Mouse (Mus musculus): ENCODE results near the gene Canx.

Gene Canx

GRCm38 (mm10) chr11:50275568-50276151, 49.8 kb downstream of the Canx start:
- no peak for DNase-seq (ENCODE audit: low read depth)

DNA sequence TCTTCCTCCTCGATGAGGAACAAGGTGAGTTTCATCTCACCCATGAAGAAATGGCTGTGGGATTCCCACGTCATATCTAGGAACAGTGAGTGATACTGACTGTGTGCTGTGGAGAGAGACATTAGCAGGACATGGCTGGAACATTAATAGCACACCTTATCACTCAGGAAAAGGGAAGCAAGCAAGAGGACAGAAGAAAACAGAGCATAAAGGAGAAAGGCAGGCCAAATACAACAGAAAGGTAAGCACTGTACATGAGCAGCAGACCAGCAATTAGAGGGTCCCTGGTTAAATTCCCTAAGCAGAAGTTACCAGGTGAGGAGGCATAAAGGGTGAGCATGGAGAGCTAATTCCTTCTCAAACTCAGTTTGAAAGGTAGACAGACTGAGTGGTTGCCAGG, 50.4 kb downstream of the Canx start:
- DNase-seq (ENCODE audit: low read depth), result no peak

GRCm38 (mm10) chr11:50272819-50273218, 52.7 kb downstream of the Canx start:
- DNase-seq (ENCODE audit: low read depth), result no peak

DNA sequence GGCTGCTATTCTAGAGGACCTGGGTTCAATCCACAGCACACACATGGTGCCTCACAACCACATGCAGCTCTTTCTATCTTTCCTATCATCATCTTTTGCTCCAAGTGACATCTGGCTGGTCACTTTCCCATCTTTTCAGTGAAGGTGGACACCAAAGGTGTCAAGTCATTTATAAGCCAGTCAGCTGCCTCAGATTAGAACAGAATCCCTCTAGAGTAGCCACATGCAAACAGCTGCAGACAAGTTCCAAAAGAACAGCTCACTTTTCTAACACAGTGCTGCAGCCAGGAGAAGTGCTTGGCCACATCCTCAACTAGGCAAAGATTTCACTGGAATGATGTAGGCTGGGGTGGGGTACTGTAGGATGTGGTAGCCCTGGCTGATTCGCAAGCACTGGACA, 55.6 kb downstream of the Canx start:
- no peak for DNase-seq (ENCODE audit: low read depth)

DNA sequence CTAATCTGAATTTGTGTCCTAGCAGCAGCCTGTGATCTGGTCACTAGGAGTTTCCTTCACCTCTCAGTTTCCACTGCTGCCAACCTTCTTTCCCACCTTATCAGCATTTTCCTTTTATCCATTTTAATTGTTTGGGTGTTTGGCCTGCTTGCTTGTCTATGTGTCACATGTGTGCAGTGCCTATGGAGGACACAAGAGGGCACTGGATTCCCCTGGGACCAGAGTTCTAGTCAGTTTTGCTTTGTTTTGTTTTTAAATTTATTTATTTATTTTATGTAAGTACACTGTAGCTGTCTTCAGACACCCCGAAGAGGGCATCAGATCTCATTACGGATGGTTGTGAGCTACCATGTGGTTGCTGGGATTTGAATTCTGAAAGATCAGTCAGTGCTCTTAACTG, 56.3 kb downstream of the Canx start:
- no peak for DNase-seq (ENCODE audit: low read depth)

DNA sequence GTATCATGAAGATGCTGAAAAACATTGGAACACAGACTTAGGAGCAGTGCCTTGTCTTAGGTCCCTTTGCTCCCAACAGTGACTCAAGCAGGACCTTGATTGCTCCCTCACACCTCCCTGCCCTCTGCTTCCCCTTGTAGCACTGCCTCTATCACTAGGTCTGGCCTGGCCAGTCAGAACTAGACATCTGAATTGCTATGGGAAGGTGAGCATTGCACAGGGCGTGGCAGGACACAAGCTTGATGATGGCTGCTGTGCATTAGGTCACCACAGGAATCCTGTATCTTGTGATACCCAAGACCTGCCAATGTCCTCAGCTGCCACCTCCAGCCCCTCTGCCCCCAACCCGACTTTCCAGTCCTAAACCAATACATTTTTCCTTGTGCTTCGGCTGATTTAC, 58.5 kb downstream of the Canx start:
- no peak for DNase-seq (ENCODE audit: low read depth)

- DNase-seq (ENCODE audit: low read depth), result no peak
These were observed 59.5 kb downstream of the Canx start for GRCm38 (mm10) chr11:50265931-50266330.

- no peak for DNase-seq (ENCODE audit: low read depth)
These were observed 62.3 kb downstream of the Canx start for GRCm38 (mm10) chr11:50263198-50263597.

GRCm38 (mm10) chr11:50262020-50262419, 63.5 kb downstream of the Canx start:
- DNase-seq (ENCODE audit: low read depth), result no peak

GRCm38 (mm10) chr11:50258310-50258709, 67.2 kb downstream of the Canx start:
- no peak for DNase-seq (ENCODE audit: low read depth)

DNA sequence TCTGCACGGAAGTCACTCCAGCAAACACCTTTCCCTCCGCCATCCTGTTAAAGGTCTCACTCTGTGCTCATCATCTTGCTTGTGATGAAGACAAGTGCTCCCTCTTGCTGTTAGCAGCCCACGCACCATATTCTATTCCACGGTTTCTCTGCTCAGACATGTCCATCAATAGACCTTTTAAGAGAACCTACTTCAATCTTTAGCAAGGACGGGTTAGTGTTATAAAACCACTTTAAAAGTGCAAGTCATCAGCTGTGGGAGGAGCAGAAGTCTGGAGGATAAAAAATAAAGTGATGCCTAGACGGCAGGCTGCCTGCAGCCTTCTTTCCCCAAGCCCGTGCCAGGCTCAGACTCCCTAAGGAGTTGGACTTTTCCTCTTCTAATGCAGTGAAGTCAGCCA, 68.9 kb downstream of the Canx start:
- no peak for DNase-seq (ENCODE audit: low read depth)

- DNase-seq (ENCODE audit: low read depth), result no peak
These were observed 71.4 kb downstream of the Canx start for GRCm38 (mm10) chr11:50254010-50254580.

DNA sequence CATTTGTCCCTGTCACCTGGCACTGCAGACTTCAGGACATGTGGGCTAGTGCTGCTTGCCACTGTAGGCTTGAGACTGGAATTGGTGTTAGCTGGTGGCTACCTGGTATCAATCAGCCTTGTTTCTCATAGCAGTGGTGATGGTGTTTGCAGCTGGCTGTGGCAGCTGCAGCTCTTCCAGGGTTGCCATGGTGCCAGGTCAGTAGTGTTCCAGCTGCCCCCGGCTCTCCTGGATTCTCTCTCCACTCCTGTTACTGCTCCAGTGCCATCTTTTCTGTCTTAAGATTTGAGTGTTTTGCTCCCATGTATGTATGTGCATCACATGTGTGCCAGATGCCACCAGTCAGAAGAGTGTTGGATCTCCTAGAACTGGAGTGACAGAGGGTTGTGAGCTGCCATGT, 72.1 kb downstream of the Canx start:
- no peak for DNase-seq (ENCODE audit: low read depth)

GRCm38 (mm10) chr11:50252684-50253265, 72.7 kb downstream of the Canx start:
- no peak for DNase-seq (ENCODE audit: low read depth)

DNA sequence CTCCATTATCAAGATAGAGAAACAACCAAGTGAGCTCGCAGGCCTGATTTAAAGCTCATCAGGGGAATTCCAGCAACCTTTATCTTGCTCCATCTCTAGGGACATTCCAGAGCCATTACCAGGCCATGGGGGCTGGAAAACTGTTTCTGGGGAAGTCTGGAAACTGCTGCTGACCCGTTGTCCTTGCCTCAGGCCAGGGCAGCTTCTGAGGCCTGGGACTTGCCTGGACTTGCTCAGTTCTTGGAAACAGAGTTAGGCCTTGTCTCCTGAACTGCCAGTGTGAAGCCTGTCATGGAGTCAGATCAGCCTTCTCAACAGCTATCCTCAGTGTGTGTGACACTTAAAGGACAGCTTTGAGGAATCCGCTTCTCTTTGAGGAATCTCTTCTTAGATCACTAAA, 73.3 kb downstream of the Canx start:
- DNase-seq (ENCODE audit: low read depth), result no peak

- DNase-seq (ENCODE audit: low read depth), result no peak
These were observed 76.9 kb downstream of the Canx start for GRCm38 (mm10) chr11:50248473-50249171.

DNA sequence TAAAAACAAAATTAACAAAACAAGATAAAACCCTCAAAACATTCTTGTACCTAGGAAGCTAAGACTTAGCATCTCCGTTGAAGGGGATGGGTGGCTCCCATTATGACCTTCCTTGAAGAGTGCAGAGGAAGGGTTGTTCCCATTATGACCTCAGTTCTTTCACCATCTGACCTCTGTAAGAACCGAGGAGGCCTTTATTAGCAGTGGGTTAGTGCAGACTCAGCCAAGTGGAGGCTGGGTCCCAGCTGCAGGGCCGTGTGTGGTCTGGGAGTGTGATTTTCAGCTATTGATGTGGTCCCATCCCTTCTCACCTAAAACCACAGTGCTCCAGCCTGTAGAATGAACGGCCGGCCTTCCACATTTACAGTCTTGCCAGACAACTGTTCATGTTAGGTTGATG, 80.2 kb downstream of the Canx start:
- no peak for DNase-seq (ENCODE audit: low read depth)

Measured in c-Kit-positive CD71-negative TER-119-negative erythroid progenitor cells, embryonic 14.5 days (primary cell).